Mouse (Mus musculus): ENCODE measurements at regions not wholly inside any gene's neighbourhood (a gene's known extent, or its start where the extent isn't known, plus 50 kb on each side); places are given as distances from the start of the nearest gene placed in this dataset.

- DNase-seq (ENCODE audit: low read depth, low spot score) (no peak), ATAC-seq (no peak)
- in situ Hi-C loops (cut with MboI; ENCODE audit: low pct_unique_long_range_greater_than_20kb), result no loop called here
- no peak for TF ChIP-seq CTCF (IDR thresholded peaks at IDR 0.05)
- no peaks in the 10 kb centered on the region for H3K27me3 ChIP-seq
- ChIA-PET CTCF (no interaction called here), POLR2A (no interaction called here)
Measured at GRCm38 (mm10) chr15:88489715-88490114, 110.4 kb upstream of the Zdhhc25 start.

- peaks cover 6% of the 10 kb centered on the region for H3K27me3 ChIP-seq
- in situ Hi-C loops (cut with MboI; ENCODE audit: low pct_unique_long_range_greater_than_20kb), result no loop called here
- ChIA-PET POLR2A (no interaction called here), CTCF (no interaction called here)
- DNase-seq (ENCODE audit: low read depth, low spot score) (no peak), ATAC-seq (no peak)
- TF ChIP-seq CTCF (IDR thresholded peaks at IDR 0.05), result no peak
Measured at GRCm38 (mm10) chr15:88490316-88491090, 109.6 kb upstream of the Zdhhc25 start.

- peaks cover 9% of the 10 kb centered on the region for H3K27me3 ChIP-seq
- in situ Hi-C loops (cut with MboI; ENCODE audit: low pct_unique_long_range_greater_than_20kb), result no loop called here
- CTCF ChIA-PET, result no interaction called here
- DNase-seq (ENCODE audit: low read depth, low spot score) (no peak), ATAC-seq (no peak)
- POLR2A ChIA-PET, result no interaction called here
- no peak for TF ChIP-seq CTCF (IDR thresholded peaks at IDR 0.05)
Measured at GRCm38 (mm10) chr15:88491091-88491366, 109.1 kb upstream of the Zdhhc25 start.

- peaks cover 19% of the 10 kb centered on the region for H3K27me3 ChIP-seq
- DNase-seq (ENCODE audit: low read depth, low spot score) (no peak), ATAC-seq (no peak)
- TF ChIP-seq CTCF (IDR thresholded peaks at IDR 0.05), result no peak
- ChIA-PET POLR2A (no interaction called here), CTCF (no interaction called here)
- in situ Hi-C loops (cut with MboI; ENCODE audit: low pct_unique_long_range_greater_than_20kb), result no loop called here
Measured at GRCm38 (mm10) chr15:88497957-88498356, 102.1 kb upstream of the Zdhhc25 start.

- no peak for ATAC-seq
- in situ Hi-C loops (cut with MboI; ENCODE audit: low pct_unique_long_range_greater_than_20kb), result no loop called here
- H3K27me3 ChIP-seq, result peaks cover 14% of the 10 kb centered on the region
- no peak for DNase-seq (ENCODE audit: low read depth, low spot score)
- TF ChIP-seq CTCF (IDR thresholded peaks at IDR 0.05), result no peak
- POLR2A ChIA-PET, result no interaction called here
- CTCF ChIA-PET, result no interaction called here
Measured at GRCm38 (mm10) chr15:88502311-88502710, 97.8 kb upstream of the Zdhhc25 start.

- DNase-seq (ENCODE audit: low read depth, low spot score) (no peak), ATAC-seq (no peak)
- TF ChIP-seq CTCF (IDR thresholded peaks at IDR 0.05), result no peak
- ChIA-PET POLR2A (no interaction called here), CTCF (no interaction called here)
- peaks cover 14% of the 10 kb centered on the region for H3K27me3 ChIP-seq
- in situ Hi-C loops (cut with MboI; ENCODE audit: low pct_unique_long_range_greater_than_20kb), result no loop called here
Measured at GRCm38 (mm10) chr15:88503896-88504295, 96.2 kb upstream of the Zdhhc25 start.

- in situ Hi-C loops (cut with MboI; ENCODE audit: low pct_unique_long_range_greater_than_20kb), result no loop called here
- DNase-seq (ENCODE audit: low read depth, low spot score), result no peak
- no peak for TF ChIP-seq CTCF (IDR thresholded peaks at IDR 0.05)
- ChIA-PET POLR2A (no interaction called here), CTCF (no interaction called here)
- ATAC-seq, result no peak
- H3K27me3 ChIP-seq, result peaks cover 12% of the 10 kb centered on the region
Measured at GRCm38 (mm10) chr15:88505491-88506119, 94.5 kb upstream of the Zdhhc25 start.

- ATAC-seq (no peak), DNase-seq (ENCODE audit: low read depth, low spot score) (no peak)
- in situ Hi-C loops (cut with MboI; ENCODE audit: low pct_unique_long_range_greater_than_20kb), result no loop called here
- CTCF ChIA-PET, result no interaction called here
- POLR2A ChIA-PET, result no interaction called here
- H3K27me3 ChIP-seq, result peaks cover 5% of the 10 kb centered on the region
- no peak for TF ChIP-seq CTCF (IDR thresholded peaks at IDR 0.05)
Measured at GRCm38 (mm10) chr15:88507886-88508285, 92.2 kb upstream of the Zdhhc25 start.

GRCm38 (mm10) chr15:88508971-88509370 lies 91.1 kb upstream of the Zdhhc25 start:
- peaks cover 5% of the 10 kb centered on the region for H3K27me3 ChIP-seq
- DNase-seq (ENCODE audit: low read depth, low spot score) (no peak), ATAC-seq (no peak)
- no peak for TF ChIP-seq CTCF (IDR thresholded peaks at IDR 0.05)
- POLR2A ChIA-PET, result no interaction called here
- CTCF ChIA-PET, result no interaction called here
- in situ Hi-C loops (cut with MboI; ENCODE audit: low pct_unique_long_range_greater_than_20kb), result no loop called here

- no peak for TF ChIP-seq CTCF (IDR thresholded peaks at IDR 0.05)
- peaks cover 5% of the 10 kb centered on the region for H3K27me3 ChIP-seq
- DNase-seq (ENCODE audit: low read depth, low spot score), result no peak
- ChIA-PET CTCF (interaction anchor here (1.5 kb wide), 1 partner anchor 75 kb away, joined by 3 read pairs; no protein-coding TSS in a partner anchor), POLR2A (no interaction called here)
- ATAC-seq, result no peak
- in situ Hi-C loops (cut with MboI; ENCODE audit: low pct_unique_long_range_greater_than_20kb), result no loop called here
Measured at GRCm38 (mm10) chr15:88509626-88510025, 90.5 kb upstream of the Zdhhc25 start.

GRCm38 (mm10) chr15:88514091-88514490 lies 86.0 kb upstream of the Zdhhc25 start:
- in situ Hi-C loops (cut with MboI; ENCODE audit: low pct_unique_long_range_greater_than_20kb), result no loop called here
- CTCF ChIA-PET, result no interaction called here
- no peak for DNase-seq (ENCODE audit: low read depth, low spot score)

GRCm38 (mm10) chr15:88531218-88531617 lies 68.9 kb upstream of the Zdhhc25 start:
- in situ Hi-C loops (cut with MboI; ENCODE audit: low pct_unique_long_range_greater_than_20kb), result loop anchor here (25.0 kb wide), 1 partner anchor 919 kb away; no protein-coding TSS in a partner anchor
- ChIA-PET POLR2A (no interaction called here), CTCF (interaction anchor here (1.4 kb wide), 1 partner anchor 16 kb away, joined by 3 read pairs; no protein-coding TSS in a partner anchor)
- TF ChIP-seq CTCF (IDR thresholded peaks at IDR 0.05), result no peak
- H3K27me3 ChIP-seq, result peaks cover 5% of the 10 kb centered on the region
- ATAC-seq (no peak), DNase-seq (ENCODE audit: low read depth, low spot score) (no peak)

More at GRCm38 (mm10) chr15:88514091-88514490, 86.0 kb upstream of the Zdhhc25 start:
- H3K27me3 ChIP-seq, result no peaks in the 10 kb centered on the region
- no peak for TF ChIP-seq CTCF (IDR thresholded peaks at IDR 0.05)
- ATAC-seq, result no peak
- POLR2A ChIA-PET, result no interaction called here

Data from Patski (cell line).